Mouse (Mus musculus) ovary, adult 2 months (tissue): Measurements from ENCODE around the gene Atpaf1. TPM values are rescaled to one million over a fixed set of nuclear protein-coding genes. Genes with fewer than 3 reads are reported as not detected.

ENCODE experiments used
- polyA plus RNA-seq: library from polyadenylated mRNA; depleted of rRNA; stranded (reverse); fragments of >200 nt; gene quantifications from 2 replicates; pipeline ENCODE4 v1.2.3, GENCODE M21; 2012; rRNA removed

Gene Atpaf1
- 74.9 and 134 TPM in 2 replicates for polyA plus RNA-seq

DNA sequence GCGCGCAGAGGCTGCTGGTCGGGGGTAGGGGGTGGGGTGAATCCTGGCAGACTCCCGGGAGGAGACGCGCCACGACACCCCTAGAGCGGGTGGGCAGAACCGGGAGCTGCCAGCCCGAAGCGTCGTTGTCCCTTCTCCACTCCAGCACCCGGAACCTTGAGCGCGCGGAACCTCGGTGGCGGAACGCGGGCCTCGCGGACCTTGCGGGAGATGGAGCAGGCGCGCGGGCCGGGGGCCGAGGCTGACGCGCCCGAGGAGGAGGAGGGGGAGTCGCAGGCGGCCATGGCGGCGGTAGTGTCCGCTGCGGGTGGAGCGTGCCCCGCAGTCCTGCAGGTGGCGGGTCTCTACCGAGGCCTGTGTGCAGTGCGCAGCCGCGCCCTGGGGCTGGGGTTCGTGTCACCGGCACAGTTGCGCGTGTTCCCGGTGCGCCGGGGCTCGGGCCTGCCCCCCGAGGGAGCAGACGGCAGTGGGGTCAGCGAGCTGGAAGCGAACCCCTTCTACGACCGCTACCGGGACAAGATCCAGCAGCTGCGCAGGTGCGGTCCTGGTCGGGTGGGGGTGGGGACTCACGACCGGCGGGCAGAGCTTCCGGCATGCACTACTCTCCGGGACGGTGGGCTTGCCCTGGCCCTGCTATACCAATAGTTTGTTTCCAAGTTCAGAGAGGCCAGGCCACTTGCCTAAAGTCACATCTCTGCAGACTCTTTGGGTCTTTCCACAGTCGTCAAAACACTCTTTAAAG lies at the start of gene Atpaf1:
Atpaf1 (plus strand) TSS at position 44 of the 742 bp plus-strand sequence.

DNA sequence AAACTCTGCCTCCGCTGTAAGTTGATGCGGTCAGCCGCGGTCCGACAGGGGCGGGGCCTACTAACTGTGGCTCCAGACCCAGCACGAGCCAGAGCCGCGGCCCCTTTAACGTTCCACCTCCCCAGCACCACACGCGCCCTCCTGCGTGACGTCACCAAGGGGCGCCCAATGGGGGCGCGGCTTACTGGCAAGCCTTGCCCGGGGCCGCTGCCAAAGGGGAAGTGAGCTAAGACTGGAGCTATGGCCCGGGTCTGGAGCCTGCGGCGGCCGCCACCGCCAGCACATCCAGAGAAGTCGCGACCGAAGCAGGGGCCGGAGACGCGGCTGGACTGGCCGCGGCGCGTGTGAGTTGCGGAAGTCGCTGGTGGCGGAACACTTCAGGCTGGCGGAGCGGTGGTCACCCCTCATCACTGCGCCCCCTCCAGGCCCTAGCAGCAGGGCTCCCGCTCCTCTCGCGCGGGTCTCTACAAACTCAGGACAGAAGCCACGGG lies 47.0 kb upstream of the Atpaf1 start, which contains the start of gene Efcab14:
Efcab14 (plus strand) TSS at position 194 of the 491 bp plus-strand sequence.

DNA sequence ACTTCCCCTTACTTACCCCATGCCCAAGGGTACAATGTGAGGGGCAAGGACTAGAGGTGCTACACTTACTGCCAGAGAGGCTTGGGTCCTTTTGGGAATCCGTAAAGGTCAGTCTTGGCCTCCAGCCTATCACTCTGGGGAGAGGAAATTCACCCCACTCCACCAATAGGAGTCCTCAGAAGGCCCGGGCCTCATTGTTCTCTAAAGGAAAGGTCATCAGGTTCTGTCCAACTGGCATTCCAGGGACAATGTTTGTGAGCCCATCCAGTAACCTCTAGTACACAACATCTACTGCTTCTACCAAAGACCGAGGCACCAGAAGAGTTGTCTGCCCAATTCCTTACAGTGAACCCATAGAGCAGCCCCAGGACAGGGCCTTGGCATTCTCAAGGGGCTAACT lies 3.7 kb upstream of the Atpaf1 start, which contains the start of gene Tex38:
Tex38 (minus strand) TSS at position 101 of the 400 bp plus-strand sequence.

DNA sequence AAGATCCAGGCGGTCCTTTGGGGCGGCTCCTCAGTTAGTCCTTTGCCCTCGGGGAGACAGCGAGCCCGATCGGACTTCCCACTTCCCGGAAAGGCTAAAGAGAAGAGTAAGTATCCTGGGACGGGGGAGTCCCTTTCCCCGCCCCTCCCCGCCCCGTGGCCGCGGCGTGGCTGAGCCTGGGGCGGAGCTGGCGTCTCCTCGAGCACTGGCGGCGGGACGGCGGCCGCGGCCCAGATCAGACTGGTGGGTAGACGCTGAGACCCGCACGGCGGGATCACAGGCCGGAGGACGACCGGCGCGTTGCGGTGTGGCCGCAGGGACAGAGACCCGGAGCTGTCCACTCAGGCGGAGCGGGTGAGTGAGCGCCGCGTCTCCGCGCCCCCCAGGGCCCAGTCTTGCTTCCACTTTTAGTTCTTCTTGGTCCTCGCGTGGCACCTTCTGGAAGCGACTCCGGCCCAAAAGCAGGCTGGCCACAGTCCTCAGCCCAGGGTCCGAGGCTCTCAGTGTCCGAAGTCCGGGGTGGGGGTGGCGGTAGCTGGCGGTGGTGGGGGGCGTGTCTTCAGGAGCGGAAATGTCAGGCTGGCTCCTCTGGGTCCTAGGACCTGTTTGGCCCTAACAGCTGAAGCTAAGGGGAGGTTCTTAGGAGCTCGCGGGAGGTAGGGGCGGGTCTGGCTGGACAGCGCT lies 43.4 kb downstream of the Atpaf1 start, which contains the start of gene Mob3c:
Mob3c (plus strand) TSS at position 205 of the 684 bp plus-strand sequence.

DNA sequence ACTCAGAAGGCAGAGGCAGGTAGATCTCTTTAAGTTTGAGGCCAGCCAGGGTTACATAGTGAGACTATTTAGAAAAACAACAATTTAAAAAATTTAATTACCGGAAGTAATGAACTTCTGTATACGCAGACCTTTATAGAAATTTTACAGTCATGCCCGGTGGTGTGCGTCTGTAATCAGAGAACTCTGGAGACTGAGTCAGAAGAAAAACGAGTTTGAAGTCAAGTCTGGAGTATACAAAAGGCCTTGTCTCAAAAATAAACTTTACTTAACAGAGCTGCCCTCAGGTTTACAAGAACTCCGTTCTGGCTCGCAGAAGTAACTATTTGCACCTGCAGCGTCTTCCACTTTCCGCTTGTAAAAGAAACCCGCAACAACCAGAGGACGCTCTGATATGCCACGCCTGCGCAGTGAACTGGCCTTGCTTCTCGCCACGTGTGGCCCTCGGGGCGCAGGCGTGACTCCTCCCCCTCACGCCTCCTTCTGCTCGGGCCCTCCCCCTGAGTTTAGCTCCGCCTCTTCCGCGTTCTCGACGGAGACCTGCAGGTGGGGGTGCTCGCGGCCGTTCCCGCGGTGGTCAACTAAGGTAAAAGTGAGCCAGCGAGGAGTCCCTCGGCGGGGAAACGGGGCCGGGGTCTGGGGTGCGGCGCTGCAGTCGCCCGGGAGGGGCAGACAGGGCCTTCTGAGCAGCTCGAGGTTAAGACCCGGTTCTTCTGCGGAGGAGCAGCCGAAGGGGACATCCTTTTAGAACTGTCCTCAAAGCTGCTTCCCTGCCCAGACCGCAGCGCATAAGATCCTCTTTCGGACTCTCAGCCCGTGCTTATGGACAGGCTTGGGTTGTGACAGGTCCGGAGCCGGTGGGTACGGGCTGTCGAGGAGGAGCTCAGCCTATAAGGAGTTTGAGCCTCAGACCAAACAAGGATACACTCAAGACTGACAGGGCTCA lies 54.4 kb downstream of the Atpaf1 start, which contains the start of gene Mknk1:
Mknk1 (plus strand) TSS at position 503 of the 946 bp plus-strand sequence.

Other genes with a start within 250 kb of the Atpaf1 start
- not detected in 2 replicates for gene Cyp4a31, start 221.2 kb upstream of the Atpaf1 start, polyA plus RNA-seq
- gene Cyp4a32, start 183.8 kb upstream of the Atpaf1 start, polyA plus RNA-seq: not detected in 2 replicates
- 17.8 and 18.7 TPM in 2 replicates for gene Cyp4b1, start 137.1 kb upstream of the Atpaf1 start, polyA plus RNA-seq
- 29.5 and 33.5 TPM in 2 replicates for gene Efcab14, start 47.1 kb upstream of the Atpaf1 start, polyA plus RNA-seq
- 0.21 and 0.38 TPM in 2 replicates for gene Tex38, start 3.8 kb upstream of the Atpaf1 start, polyA plus RNA-seq
- gene Mob3c, start 43.3 kb downstream of the Atpaf1 start, polyA plus RNA-seq: 49.3 and 54.2 TPM in 2 replicates
- gene Mknk1, start 54.4 kb downstream of the Atpaf1 start, polyA plus RNA-seq: 54.0 and 58.6 TPM in 2 replicates
- 0.07 TPM in 1 of 2 replicates, not detected in the other for gene Kncn, start 99.6 kb downstream of the Atpaf1 start, polyA plus RNA-seq
- not detected in 2 replicates for gene 6430628N08Rik, start 105.9 kb downstream of the Atpaf1 start, polyA plus RNA-seq
- 0.15 and 0.16 TPM in 2 replicates for gene Dmbx1, start 155.1 kb downstream of the Atpaf1 start, polyA plus RNA-seq
- 11.5 and 18.0 TPM in 2 replicates for gene Faah, start 233.1 kb downstream of the Atpaf1 start, polyA plus RNA-seq